11 mouse cellular contexts compared by ENCODE assay signal in genomic region chr2:29465649-29466137, GRCm38 (mm10).
A peak's percentile ranks its signal among the peaks of the same experiment; 100 is the strongest.
DNase-seq lines count a peak whose midpoint lies in the region; ATAC-seq and TF ChIP-seq lines count a peak whose summit lies in the region.
"Had no signal": no experiment of that assay in that cellular context is flagged by ENCODE, and none has a peak within 500 bp of the region (broad histone marks: within the 10 kb centered on the region; RNA-seq: fewer than 3 reads in every experiment).

No protein-coding gene starts in this region.

- no peaks in the 10 kb centered on the region for H3K9me3 ChIP-seq in kidney, embryonic 16.5 days (ENCODE audit: low read length)
- H3K9me3 ChIP-seq in kidney, embryonic 14.5 days (ENCODE audit: control insufficient read depth, low read length), result no peaks in the 10 kb centered on the region
- H3K9me3 ChIP-seq in forebrain, embryonic 12.5 days, result no peaks in the 10 kb centered on the region
- H3K9me3 ChIP-seq in hindbrain, postnatal 0 days (ENCODE audit: low read length), result no peaks in the 10 kb centered on the region
- no peaks in the 10 kb centered on the region for H3K9me3 ChIP-seq in embryonic facial prominence, embryonic 10.5 days

- no peak for TF ChIP-seq CTCF in hindbrain, postnatal 0 days (IDR thresholded peaks at IDR 0.05; ENCODE audit: low read depth)

- no peaks in the 10 kb centered on the region for H3K27me3 ChIP-seq in kidney, embryonic 16.5 days (ENCODE audit: insufficient read depth, low read length)
- H3K27me3 ChIP-seq in kidney, embryonic 14.5 days (ENCODE audit: control insufficient read depth, insufficient read depth, low read length), result no peaks in the 10 kb centered on the region
- peaks cover 3% of the 10 kb centered on the region; the same call in 1 of the 2 replicates for H3K27me3 ChIP-seq in forebrain, embryonic 12.5 days
- no peaks in the 10 kb centered on the region for H3K27me3 ChIP-seq in hindbrain, postnatal 0 days (ENCODE audit: insufficient read depth, low read length)
- no peaks in the 10 kb centered on the region for H3K27me3 ChIP-seq in embryonic facial prominence, embryonic 10.5 days (replicated peaks; ENCODE audit: low read depth, poor library complexity, severe bottlenecking)

- peaks cover 21% of the 10 kb centered on the region for H3K4me1 ChIP-seq in kidney, embryonic 16.5 days (ENCODE audit: insufficient read depth, low read length)
- H3K4me1 ChIP-seq in kidney, embryonic 14.5 days (ENCODE audit: control insufficient read depth, insufficient read depth, low read length), result peaks cover 18% of the 10 kb centered on the region
- peaks cover 41% of the 10 kb centered on the region for H3K4me1 ChIP-seq in forebrain, embryonic 12.5 days
- H3K4me1 ChIP-seq in hindbrain, postnatal 0 days (ENCODE audit: insufficient read depth, low read length), result peaks cover 26% of the 10 kb centered on the region
- peaks cover 18% of the 10 kb centered on the region for H3K4me1 ChIP-seq in embryonic facial prominence, embryonic 10.5 days

- H3K36me3 ChIP-seq in kidney, embryonic 16.5 days (ENCODE audit: insufficient read depth, low read length), result no peaks in the 10 kb centered on the region
- H3K36me3 ChIP-seq in kidney, embryonic 14.5 days (ENCODE audit: control insufficient read depth, insufficient read depth, low read length), result no peaks in the 10 kb centered on the region
- H3K36me3 ChIP-seq in forebrain, embryonic 12.5 days (replicated peaks), result no peaks in the 10 kb centered on the region
- H3K36me3 ChIP-seq in hindbrain, postnatal 0 days (ENCODE audit: insufficient read depth, low read length), result no peaks in the 10 kb centered on the region
- H3K36me3 ChIP-seq in embryonic facial prominence, embryonic 10.5 days (replicated peaks), result no peaks in the 10 kb centered on the region

- no peak overlapping the region for H3K4me2 ChIP-seq in kidney, embryonic 16.5 days (replicated peaks; ENCODE audit: low read depth, low read length)
- no peak overlapping the region for H3K4me2 ChIP-seq in kidney, embryonic 14.5 days (replicated peaks; ENCODE audit: low read depth, low read length)
- H3K4me2 ChIP-seq in forebrain, embryonic 12.5 days, result peak overlapping the region; percentile 22
- H3K4me2 ChIP-seq in hindbrain, postnatal 0 days (ENCODE audit: low read depth, low read length), result no peak overlapping the region

- 62% methylated on average over 3 of the region's 3 CpGs for WGBS in kidney, embryonic 16.5 days
- 63% methylated on average over 3 of the region's 3 CpGs for WGBS in kidney, embryonic 14.5 days
- 25% methylated on average over 3 of the region's 3 CpGs for WGBS in forebrain, embryonic 12.5 days
- WGBS in hindbrain, postnatal 0 days, result 38% methylated on average over 3 of the region's 3 CpGs
- WGBS in embryonic facial prominence, embryonic 10.5 days, result 74% methylated on average over 3 of the region's 3 CpGs

- no peak overlapping the region for H3K9ac ChIP-seq in kidney, embryonic 16.5 days (replicated peaks; ENCODE audit: low read length)
- H3K9ac ChIP-seq in kidney, embryonic 14.5 days (ENCODE audit: low read depth, low read length), result no peak overlapping the region
- H3K9ac ChIP-seq in forebrain, embryonic 12.5 days, result no peak overlapping the region
- no peak overlapping the region for H3K9ac ChIP-seq in hindbrain, postnatal 0 days (replicated peaks; ENCODE audit: low read length)

- H3K27ac ChIP-seq in kidney, embryonic 16.5 days (ENCODE audit: low read length), result peak overlapping the region; percentile 35; the same call in 1 of the 2 replicates
- H3K27ac ChIP-seq in kidney, embryonic 14.5 days (ENCODE audit: low read depth, low read length), result no peak overlapping the region
- H3K27ac ChIP-seq in forebrain, embryonic 12.5 days, result peak overlapping the region; percentile 85
- peak overlapping the region; percentile 28 for H3K27ac ChIP-seq in hindbrain, postnatal 0 days
- no peak overlapping the region for H3K27ac ChIP-seq in embryonic facial prominence, embryonic 10.5 days (replicated peaks)

- ATAC-seq in kidney, embryonic 16.5 days (ENCODE audit: low FRiP score, low TSS enrichment), result no peak
- no peak for ATAC-seq in kidney, embryonic 14.5 days (ENCODE audit: low FRiP score, low TSS enrichment)
- peak; percentile 74; the same call in 1 of the 2 replicates for ATAC-seq in forebrain, embryonic 12.5 days (ENCODE audit: low FRiP score)
- ATAC-seq in hindbrain, postnatal 0 days, result no peak

- DNase-seq in 416B (ENCODE audit: low read depth), result peak; percentile 23
- no peak for DNase-seq in hindbrain, postnatal 0 days (ENCODE audit: low spot score)
- no peak for DNase-seq in embryonic facial prominence, embryonic 10.5 days (ENCODE audit: low spot score)
- DNase-seq in cerebellum, postnatal 4 days (ENCODE audit: low spot score in 2 of 2), result no peak
- no peak for DNase-seq in spleen, postnatal 14 days (ENCODE audit: low spot score in 2 of 2)
- DNase-seq: cerebellum, adult 2 months; kidney, adult 2 months; thymus, postnatal 4 days had no signal

- H3K4me3 ChIP-seq in kidney, embryonic 16.5 days (ENCODE audit: low read length), result no peak overlapping the region
- H3K4me3 ChIP-seq in kidney, embryonic 14.5 days (ENCODE audit: low read length), result no peak overlapping the region
- H3K4me3 ChIP-seq in forebrain, embryonic 12.5 days (replicated peaks), result no peak overlapping the region
- no peak overlapping the region for H3K4me3 ChIP-seq in hindbrain, postnatal 0 days (ENCODE audit: low read length)
- H3K4me3 ChIP-seq in embryonic facial prominence, embryonic 10.5 days, result no peak overlapping the region

Comparison
In these comparisons a context has a peak if more than half of its experiments do, and no peak if none do; other contexts are left out.
1. H3K27ac ChIP-seq: peak in kidney, embryonic 16.5 days (single experiment), forebrain, embryonic 12.5 days (single experiment) and hindbrain, postnatal 0 days (single experiment); none in kidney, embryonic 14.5 days (single experiment) and embryonic facial prominence, embryonic 10.5 days (single experiment).